Mouse (Mus musculus) hindbrain, embryonic 11.5 days (tissue): ENCODE measurements around the gene Brsk2. TPM values are rescaled to one million over a fixed set of nuclear protein-coding genes. Genes with fewer than 3 reads are reported as not detected.

ENCODE experiments used
- ATAC-seq: fragments of 200-750 bp; cut with Nextera tagmentation; 2 replicates; pipeline ENCODE4 v1.8.0; 2017; ENCODE audit warnings: mild to moderate bottlenecking, moderate TSS enrichment, moderate library complexity; ENCODE audit not compliant: low FRiP score
- DNase-seq: peaks from one replicate; pipeline ENCODE4 v3.0.0-alpha.2; 2015; ENCODE audit warnings: low spot score
- H3K27ac ChIP-seq: fragments of 300-500 bp; sonication (generic); 2 replicates; pipeline ENCODE4 v1.5.1; 2014; ENCODE audit warnings: mild to moderate bottlenecking, low read depth, low read length
- H3K27me3 ChIP-seq: fragments of 300-500 bp; sonication (generic); 2 replicates; pipeline ENCODE4 v1.6.1; 2014; ENCODE audit warnings: mild to moderate bottlenecking, low read length, moderate library complexity, mixed read lengths; ENCODE audit not compliant: control insufficient read depth, insufficient read depth
- H3K36me3 ChIP-seq: fragments of 300-500 bp; sonication (generic); 2 replicates; pipeline ENCODE4 v1.6.1; 2014; ENCODE audit warnings: mild to moderate bottlenecking, low read length, moderate library complexity, mixed read lengths; ENCODE audit not compliant: control insufficient read depth, insufficient read depth
- H3K4me1 ChIP-seq: fragments of 300-500 bp; sonication (generic); replicated peaks from 2 replicates; pipeline ENCODE4 v1.6.1; 2014; ENCODE audit warnings: low read length, mixed read lengths; ENCODE audit not compliant: control insufficient read depth, insufficient read depth
- H3K4me2 ChIP-seq: fragments of 300-500 bp; sonication (generic); replicated peaks from 2 replicates; pipeline ENCODE4 v1.6.1; 2014; ENCODE audit warnings: mild to moderate bottlenecking, low read depth, low read length
- H3K4me3 ChIP-seq: fragments of 300-500 bp; sonication (generic); 2 replicates; pipeline ENCODE4 v1.5.1; 2014; ENCODE audit warnings: low read depth, low read length
- H3K9ac ChIP-seq: fragments of 300-500 bp; sonication (generic); 2 replicates; pipeline ENCODE4 v1.6.1; 2014; ENCODE audit warnings: low read depth, low read length
- H3K9me3 ChIP-seq: fragments of 300-500 bp; sonication (generic); 2 replicates; pipeline ENCODE4 v1.6.1; 2016; ENCODE audit warnings: low read length; ENCODE audit not compliant: control insufficient read depth
- WGBS: fragments of 180-500 bp; shearing (Covaris S2); extraction: QIAGEN DNeasy Blood & Tissue Kit; methylation state at CpG from one replicate; pipeline ENCODE4 v1.1.7; 2014; 5-methylcytosine and 5-hydroxymethylcytosine counted together
- polyA plus RNA-seq: library from polyadenylated mRNA; unstranded; fragments of >200 nt; fragmentation: Nextera tagmentation; extraction: Ambion mirVana; gene quantifications from 2 replicates; pipeline ENCODE4 v1.2.1, GENCODE M21; 2014

Gene Brsk2
- polyA plus RNA-seq, 1 experiment from 2014 or later, result 15.6 TPM

GRCm38 (mm10) chr7:142025926-142026325 is 76.4 kb downstream of the Brsk2 start:
- Histone ChIP-seq H3K27ac (no peak overlapping the region), H3K4me2 (no peak overlapping the region), H3K9me3 (no peaks in the 10 kb centered on the region), H3K4me3 (no peak overlapping the region), H3K36me3 (no peaks in the 10 kb centered on the region), H3K27me3 (no peaks in the 10 kb centered on the region), H3K9ac (no peak overlapping the region), H3K4me1 (no peaks in the 10 kb centered on the region)
- WGBS, result 83% methylated on average over 4 of the region's 4 CpGs
- ATAC-seq, result no peak
- no peak for DNase-seq

- no peak overlapping the region for H3K4me3 ChIP-seq
- H3K27me3 ChIP-seq, result no peaks in the 10 kb centered on the region
- no peak overlapping the region for H3K9ac ChIP-seq
- no peak overlapping the region for H3K4me2 ChIP-seq
- no peaks in the 10 kb centered on the region for H3K9me3 ChIP-seq
- H3K36me3 ChIP-seq, result no peaks in the 10 kb centered on the region
- DNase-seq (no peak), ATAC-seq (no peak)
- no peak overlapping the region for H3K27ac ChIP-seq
- H3K4me1 ChIP-seq, result no peaks in the 10 kb centered on the region
Observed at GRCm38 (mm10) chr7:142030073-142030472, 80.5 kb downstream of the Brsk2 start.

GRCm38 (mm10) chr7:142034198-142034597 is 84.6 kb downstream of the Brsk2 start:
- no peak for ATAC-seq
- H3K36me3 ChIP-seq, result no peaks in the 10 kb centered on the region
- H3K9ac ChIP-seq, result no peak overlapping the region
- no peak overlapping the region for H3K27ac ChIP-seq
- no peak for DNase-seq
- H3K4me1 ChIP-seq, result no peaks in the 10 kb centered on the region
- no peak overlapping the region for H3K4me2 ChIP-seq
- H3K9me3 ChIP-seq, result no peaks in the 10 kb centered on the region
- no peak overlapping the region for H3K4me3 ChIP-seq
- WGBS, result 90% methylated on average over 2 of the region's 2 CpGs
- H3K27me3 ChIP-seq, result no peaks in the 10 kb centered on the region

- Histone ChIP-seq H3K36me3 (no peaks in the 10 kb centered on the region), H3K4me1 (no peaks in the 10 kb centered on the region), H3K27me3 (no peaks in the 10 kb centered on the region), H3K9ac (no peak overlapping the region), H3K4me2 (no peak overlapping the region), H3K27ac (no peak overlapping the region), H3K4me3 (no peak overlapping the region), H3K9me3 (no peaks in the 10 kb centered on the region)
- 81% methylated on average over 2 of the region's 2 CpGs for WGBS
- ATAC-seq (no peak), DNase-seq (no peak)
Observed at GRCm38 (mm10) chr7:142035048-142035811, 85.7 kb downstream of the Brsk2 start.

- no peaks in the 10 kb centered on the region for H3K27me3 ChIP-seq
- H3K4me1 ChIP-seq, result no peaks in the 10 kb centered on the region
- no peak overlapping the region for H3K4me3 ChIP-seq
- ATAC-seq (peak; percentile 66), DNase-seq (peak; percentile 72)
- H3K9me3 ChIP-seq, result no peaks in the 10 kb centered on the region
- H3K9ac ChIP-seq, result no peak overlapping the region
- H3K36me3 ChIP-seq, result no peaks in the 10 kb centered on the region
- 68% methylated on average over 4 of the region's 4 CpGs for WGBS
- no peak overlapping the region for H3K4me2 ChIP-seq
- no peak overlapping the region for H3K27ac ChIP-seq
Observed at GRCm38 (mm10) chr7:142037553-142038170, 88.1 kb downstream of the Brsk2 start.

- H3K9me3 ChIP-seq, result no peaks in the 10 kb centered on the region
- H3K27me3 ChIP-seq, result no peaks in the 10 kb centered on the region
- ATAC-seq (no peak), DNase-seq (no peak)
- H3K36me3 ChIP-seq, result no peaks in the 10 kb centered on the region
- no peaks in the 10 kb centered on the region for H3K4me1 ChIP-seq
- no peak overlapping the region for H3K4me2 ChIP-seq
- 92% methylated on average over 3 of the region's 3 CpGs for WGBS
- no peak overlapping the region for H3K9ac ChIP-seq
- no peak overlapping the region for H3K27ac ChIP-seq
- H3K4me3 ChIP-seq, result no peak overlapping the region
Observed at GRCm38 (mm10) chr7:142040756-142041155, 91.2 kb downstream of the Brsk2 start.

- Histone ChIP-seq H3K27me3 (no peaks in the 10 kb centered on the region), H3K4me1 (no peaks in the 10 kb centered on the region), H3K27ac (no peak overlapping the region), H3K9me3 (no peaks in the 10 kb centered on the region), H3K4me3 (no peak overlapping the region), H3K4me2 (no peak overlapping the region), H3K9ac (no peak overlapping the region), H3K36me3 (no peaks in the 10 kb centered on the region)
- DNase-seq (no peak), ATAC-seq (no peak)
- 55% methylated on average over 2 of the region's 2 CpGs for WGBS
Observed at GRCm38 (mm10) chr7:142045344-142045743, 95.8 kb downstream of the Brsk2 start.

GRCm38 (mm10) chr7:142045932-142046331 is 96.4 kb downstream of the Brsk2 start:
- H3K9me3 ChIP-seq, result no peaks in the 10 kb centered on the region
- H3K9ac ChIP-seq, result no peak overlapping the region
- no peaks in the 10 kb centered on the region for H3K4me1 ChIP-seq
- no peaks in the 10 kb centered on the region for H3K36me3 ChIP-seq
- no peaks in the 10 kb centered on the region for H3K27me3 ChIP-seq
- H3K4me3 ChIP-seq, result no peak overlapping the region
- 96% methylated on average over 1 of the region's 1 CpGs for whole genome bisulfite sequencing
- ATAC-seq, result no peak
- no peak for DNase-seq
- H3K27ac ChIP-seq, result no peak overlapping the region
- H3K4me2 ChIP-seq, result no peak overlapping the region

- ATAC-seq, result no peak
- Histone ChIP-seq H3K27me3 (no peaks in the 10 kb centered on the region), H3K9ac (no peak overlapping the region), H3K4me1 (no peaks in the 10 kb centered on the region), H3K4me2 (no peak overlapping the region), H3K4me3 (no peak overlapping the region), H3K36me3 (no peaks in the 10 kb centered on the region), H3K27ac (no peak overlapping the region), H3K9me3 (no peaks in the 10 kb centered on the region)
- DNase-seq, result no peak
Observed at GRCm38 (mm10) chr7:142050536-142050935, 101.0 kb downstream of the Brsk2 start.
